Mouse (Mus musculus) right cerebral cortex, adult 18-20 months (tissue): ENCODE results near the gene Dhcr7.

Experiments used
- DNase-seq: peaks from one replicate; pipeline ENCODE4 v3.0.0; 2022; ENCODE audit warnings: mixed read lengths

Gene Dhcr7

DNA sequence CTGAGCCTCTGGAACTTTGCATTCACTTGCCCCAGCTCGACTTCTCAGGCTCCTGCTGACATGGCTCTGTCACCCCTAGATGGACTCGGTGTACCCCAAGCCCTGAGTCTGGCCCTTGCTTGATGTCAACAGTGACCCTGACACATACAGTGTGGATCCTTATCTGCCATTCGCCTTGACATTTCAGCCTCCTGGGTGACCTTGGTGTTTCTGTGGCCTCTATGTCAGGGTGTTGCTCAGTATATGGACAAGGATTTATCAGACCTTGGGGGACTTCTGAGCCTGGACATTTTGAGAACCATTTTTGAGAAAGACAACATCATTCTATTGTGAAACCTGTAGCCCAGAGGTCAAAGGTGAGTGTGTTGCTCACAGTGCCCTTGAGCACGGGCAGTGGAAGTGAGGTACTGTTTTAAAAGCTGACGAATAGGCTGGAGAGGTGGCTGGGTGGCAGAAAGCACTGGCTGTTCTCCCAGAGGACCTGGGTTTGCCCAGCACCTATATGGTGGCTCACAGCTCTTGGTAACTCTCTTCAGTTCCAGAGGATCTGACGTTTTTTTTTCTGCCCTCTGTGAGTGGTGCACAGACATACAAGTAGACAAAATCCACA, 10.7 kb downstream of the Dhcr7 start:
- DNase-seq: no peak

DNA sequence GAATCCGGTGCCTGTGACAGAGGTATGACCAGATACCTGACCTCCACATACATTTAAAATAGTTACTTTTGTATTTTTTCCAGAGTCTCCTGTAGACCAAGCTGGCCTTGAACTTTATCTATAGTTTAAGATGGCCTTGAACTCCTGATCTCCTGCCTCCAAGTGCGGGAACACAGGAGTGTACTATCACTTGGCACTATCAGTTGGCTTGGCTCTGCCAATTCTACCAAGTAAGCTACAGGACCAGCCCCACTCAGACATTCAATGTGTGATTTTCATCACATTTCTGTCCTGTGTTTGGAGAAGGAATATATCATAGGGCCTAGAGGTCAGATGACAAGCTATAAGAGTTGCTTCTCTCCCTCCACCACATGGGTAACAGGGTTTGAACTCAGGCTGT, 11.4 kb downstream of the Dhcr7 start:
- no peak for DNase-seq

DNA sequence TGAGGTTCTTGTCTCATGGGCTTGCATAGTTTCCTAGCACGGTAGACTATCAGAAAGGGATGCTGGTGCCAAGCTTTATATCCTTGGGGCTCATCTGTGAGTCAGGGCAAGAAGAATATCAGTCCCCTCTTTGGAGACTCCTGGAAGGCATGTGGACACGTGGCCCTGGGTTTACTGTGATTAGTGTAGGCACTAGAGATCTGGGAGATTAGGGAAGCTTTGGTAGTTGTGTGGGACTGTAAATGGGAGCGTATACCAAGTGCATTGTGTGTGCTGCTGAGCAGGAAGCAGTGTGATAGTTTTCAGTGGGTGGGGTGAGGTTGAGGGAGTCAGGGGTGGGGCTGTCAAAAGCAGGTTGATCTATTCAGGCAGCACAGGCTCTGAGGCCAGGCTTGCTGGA, 12.0 kb downstream of the Dhcr7 start:
- DNase-seq: no peak

DNA sequence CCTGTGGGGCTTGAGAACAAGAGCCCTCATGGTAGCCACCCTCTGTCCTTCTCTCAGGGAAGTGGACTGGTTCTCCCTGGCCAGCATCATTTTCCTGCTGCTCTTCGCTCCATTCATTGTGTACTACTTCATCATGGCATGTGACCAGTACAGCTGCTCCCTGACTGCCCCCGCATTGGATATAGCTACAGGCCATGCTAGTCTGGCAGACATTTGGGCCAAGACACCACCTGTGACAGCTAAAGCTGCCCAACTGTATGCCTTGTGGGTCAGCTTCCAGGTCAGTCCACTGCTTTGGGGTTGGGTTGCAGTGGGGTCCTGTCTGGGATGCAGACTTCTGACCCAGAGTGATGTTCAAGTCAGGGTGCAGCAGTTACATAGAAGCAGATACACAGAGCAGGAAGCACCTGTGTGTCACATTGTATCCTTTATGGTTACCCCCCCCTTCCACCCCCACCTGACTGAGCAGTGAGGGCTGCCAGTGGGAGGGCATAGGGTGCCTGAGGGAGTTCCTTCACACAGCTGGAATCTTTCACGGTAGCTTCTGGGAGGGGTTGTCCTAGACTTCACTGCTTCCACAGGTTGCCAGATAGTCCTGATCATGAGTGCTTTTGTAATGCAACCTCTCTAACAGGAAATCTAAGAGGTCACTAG, 14.9 kb downstream of the Dhcr7 start:
- DNase-seq: no peak

DNA sequence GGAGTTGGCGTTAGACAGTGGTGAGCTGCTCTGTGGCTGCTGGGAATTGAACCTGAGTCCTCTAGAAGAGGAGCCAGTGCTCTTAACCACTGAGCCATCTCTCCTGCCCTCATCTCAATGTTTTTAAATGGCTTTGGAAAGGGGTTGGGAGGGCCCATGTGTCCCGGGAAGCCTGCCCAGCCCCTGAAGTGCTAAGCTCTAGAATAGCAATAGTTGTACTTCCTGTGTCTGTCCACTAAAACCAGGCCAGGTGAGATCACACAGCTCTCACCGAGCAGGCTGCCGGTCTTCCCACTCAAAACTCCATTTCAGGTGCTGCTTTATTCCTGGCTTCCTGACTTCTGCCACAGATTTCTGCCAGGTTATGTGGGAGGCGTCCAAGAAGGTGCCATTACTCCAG, 17.2 kb downstream of the Dhcr7 start:
- no peak for DNase-seq

DNA sequence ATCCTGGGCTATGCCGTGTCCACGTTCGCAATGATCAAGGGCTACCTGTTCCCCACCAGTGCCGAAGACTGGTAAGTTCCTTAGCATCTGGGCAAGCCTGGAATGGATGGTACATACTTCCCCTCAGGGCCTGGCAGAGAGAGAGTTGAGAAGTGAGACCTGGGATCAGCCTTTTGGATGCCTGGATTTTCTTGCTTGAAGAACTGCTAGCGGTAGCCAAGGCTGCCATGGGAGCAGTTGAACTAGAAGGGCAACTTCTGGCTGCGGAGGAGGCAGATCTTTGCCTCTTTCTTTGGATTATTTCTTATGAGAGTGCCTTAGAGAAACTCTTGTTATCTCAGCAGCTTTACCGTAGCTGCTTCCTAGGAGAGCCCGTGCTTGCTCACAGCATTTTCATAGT, 18.4 kb downstream of the Dhcr7 start:
- DNase-seq: no peak

DNA sequence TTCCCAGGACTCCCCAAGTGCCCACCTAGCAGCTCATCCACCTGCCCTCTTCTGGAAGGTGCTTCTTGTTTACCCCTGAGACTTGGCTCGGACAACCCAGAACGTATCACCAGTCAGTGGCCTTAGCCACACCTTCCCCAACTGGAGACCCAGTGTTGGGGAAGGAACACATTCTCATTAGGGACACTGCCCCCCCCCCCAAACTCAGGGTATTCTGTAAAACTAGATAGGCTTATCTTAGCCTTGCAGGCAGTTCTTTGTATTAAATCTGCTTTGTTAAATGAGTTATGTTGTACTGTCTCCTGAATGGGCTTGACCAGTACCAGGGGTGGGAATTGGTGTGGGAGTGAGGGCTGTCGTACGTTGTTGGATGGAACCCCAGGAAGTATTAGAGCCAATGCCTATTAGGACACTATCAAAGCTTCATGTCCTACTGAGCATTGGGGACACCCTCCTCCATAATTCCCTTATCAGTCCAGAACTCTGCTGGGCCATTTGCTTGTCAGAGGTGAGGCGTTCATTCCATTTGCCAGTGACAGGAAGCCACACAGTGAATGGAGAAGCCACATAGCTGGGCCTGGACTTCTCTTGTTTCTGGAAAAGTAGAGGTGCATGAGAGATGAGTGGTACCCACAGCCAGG, 25.3 kb downstream of the Dhcr7 start:
- no peak for DNase-seq

DNA sequence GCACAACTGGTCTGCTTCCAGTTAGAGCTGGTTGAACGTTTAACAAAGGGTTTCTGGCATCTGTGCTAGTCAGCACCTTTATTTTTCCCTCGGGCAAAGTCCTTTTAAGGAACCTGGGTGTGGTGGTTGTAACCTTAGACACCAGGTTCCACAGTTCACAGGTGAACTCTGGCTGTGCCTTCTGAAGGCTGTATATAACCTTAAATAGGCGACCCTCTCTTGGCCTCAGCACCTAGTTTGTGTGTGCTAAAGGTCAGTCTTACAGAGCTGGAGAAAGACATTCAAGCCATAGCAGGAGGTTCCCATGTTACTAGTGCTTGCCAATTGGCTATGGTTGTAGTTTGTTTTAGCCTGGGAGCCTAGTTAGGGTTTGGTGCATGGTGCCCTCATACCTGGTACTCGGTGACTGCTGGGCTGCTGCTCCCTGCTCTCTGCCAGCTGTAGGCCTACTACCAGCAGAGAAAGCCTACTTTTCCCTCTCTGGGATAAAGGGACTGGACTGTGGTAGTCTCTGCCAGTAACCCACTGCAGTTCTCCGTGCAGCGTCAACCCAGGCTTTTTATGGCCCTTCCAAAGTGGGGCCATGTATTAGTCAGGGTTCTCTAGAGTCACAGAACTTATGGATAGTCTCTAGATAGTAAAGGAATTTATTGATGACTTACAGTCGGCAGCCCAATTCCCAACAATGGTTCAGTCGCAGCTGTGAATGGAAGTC, 26.0 kb downstream of the Dhcr7 start:
- DNase-seq: no peak

DNA sequence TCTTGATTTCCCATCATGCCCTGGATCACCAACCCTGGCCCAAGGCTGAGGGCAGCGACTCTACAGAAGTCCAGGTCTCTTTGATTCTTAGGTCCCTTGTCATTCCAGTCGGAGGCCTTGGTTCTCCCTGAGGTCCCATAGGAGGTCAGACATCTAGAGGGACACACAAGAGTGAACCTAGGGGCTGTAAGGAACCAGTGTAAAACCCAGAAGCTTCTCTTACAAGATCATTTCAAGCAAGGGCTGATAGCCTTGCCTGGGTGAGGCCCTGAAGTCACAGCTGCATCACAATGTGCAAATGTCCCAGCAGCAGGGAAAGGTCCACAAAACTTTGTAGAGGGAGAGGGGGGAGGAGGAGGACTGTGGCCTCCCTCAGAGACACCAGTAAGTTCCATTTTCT, 43.6 kb downstream of the Dhcr7 start, which contains the start of gene Gm498:
Gm498 (plus strand) TSS at position 301 of the 400 bp plus-strand sequence.
- no peak for DNase-seq

DNA sequence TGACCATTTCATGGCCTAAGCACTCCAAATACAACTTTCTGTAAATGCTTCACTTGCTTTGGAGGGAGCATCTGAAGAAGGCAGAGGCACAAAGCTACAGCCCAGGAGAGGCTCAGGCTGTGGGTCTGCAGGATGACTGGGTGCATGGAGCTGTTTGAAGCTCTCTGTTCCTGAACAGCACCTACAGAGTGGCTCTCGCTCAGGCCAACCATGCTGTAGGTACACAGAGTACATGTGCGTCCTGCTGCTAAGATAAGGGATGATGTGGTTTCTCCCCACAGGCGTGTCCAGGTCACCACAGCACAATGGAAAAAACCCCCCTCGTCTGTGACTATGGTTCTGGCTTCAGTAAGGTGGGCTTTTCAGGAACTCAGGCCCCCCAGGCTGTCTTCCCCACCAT, 45.9 kb downstream of the Dhcr7 start:
- DNase-seq: no peak

DNA sequence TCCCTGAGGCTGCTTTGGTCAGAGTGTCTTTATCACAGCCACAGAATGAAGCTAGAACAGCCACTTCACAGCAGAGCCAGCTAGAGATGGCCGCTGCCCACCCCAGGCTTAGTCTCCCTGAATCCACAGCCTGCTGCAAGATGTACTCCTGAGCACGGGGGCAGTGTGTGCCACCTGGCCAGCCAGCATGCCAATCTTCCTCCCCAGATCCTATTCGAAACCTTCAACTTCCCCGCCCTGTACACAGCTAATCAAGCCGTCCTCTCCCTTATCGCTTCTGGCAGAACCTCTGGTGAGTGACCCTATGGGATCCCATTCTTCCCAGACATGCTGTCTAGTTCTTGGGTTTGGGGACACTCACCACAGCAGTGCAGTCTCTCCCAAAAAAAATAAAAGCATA, 60.8 kb downstream of the Dhcr7 start:
- no peak for DNase-seq

DNA sequence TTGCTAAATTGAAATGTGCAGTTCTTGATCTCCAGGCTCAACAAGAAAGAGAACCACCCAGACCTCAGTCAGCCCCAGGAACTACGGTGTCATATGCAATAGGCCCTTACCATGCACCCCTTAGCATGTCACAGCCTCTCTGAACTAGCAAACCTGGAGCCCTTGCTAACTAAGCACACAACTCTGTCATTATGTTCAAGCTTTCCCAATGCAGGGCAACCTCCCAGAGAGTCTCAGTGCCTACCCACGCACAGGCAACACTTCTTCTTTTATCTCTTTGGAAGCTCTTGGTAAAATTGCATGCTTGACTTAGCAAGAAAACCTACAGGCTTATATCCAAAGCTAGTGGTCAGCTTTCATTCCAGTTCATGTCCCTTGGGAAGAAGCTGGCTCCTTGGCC, 68.2 kb downstream of the Dhcr7 start:
- DNase-seq: peak; percentile 55

DNA sequence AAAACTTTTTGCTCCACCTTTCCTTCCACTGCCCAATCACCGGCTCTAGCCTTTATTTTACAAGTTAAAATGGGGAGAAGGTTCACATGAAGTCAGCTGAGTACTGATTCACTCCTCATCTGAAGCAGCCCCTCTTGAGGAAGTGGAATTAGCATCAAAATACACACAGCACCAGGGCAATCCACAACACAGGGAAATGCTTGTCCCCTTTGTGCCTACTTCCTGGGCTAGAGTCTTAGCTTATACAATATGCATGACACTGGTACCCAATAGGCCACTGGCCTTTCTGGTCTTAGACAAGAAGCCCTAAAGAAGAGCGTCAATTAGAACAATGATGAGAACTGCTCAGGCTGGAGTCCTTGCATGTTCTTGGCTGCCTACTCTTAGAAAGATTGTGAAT, 69.4 kb downstream of the Dhcr7 start:
- DNase-seq: no peak
